Mouse (Mus musculus) heart, postnatal 0 days (tissue): Measurements from ENCODE around the gene 1190002N15Rik. TPM values are rescaled to one million over a fixed set of nuclear protein-coding genes. Genes with fewer than 3 reads are reported as not detected.
A peak's percentile ranks its signal among the peaks of the same experiment; 100 is the strongest.

Source experiments
- ATAC-seq: fragments of 200-750 bp; cut with Nextera tagmentation; 2 replicates; pipeline ENCODE4 v1.8.0; 2017; ENCODE audit warnings: low read depth, moderate number of reproducible peaks, moderate library complexity; ENCODE audit not compliant: insufficient read depth
- DNase-seq: peaks from one replicate; pipeline ENCODE4 v3.0.0-alpha.2; 2016; ENCODE audit warnings: low spot score
- H3K27ac ChIP-seq: fragments of 300-500 bp; sonication (generic); 2 replicates; pipeline ENCODE4 v1.5.1; 2014; ENCODE audit warnings: low read depth, mild to moderate bottlenecking
- H3K27me3 ChIP-seq: fragments of 300-500 bp; sonication (generic); 2 replicates; pipeline ENCODE4 v1.6.1; 2014; ENCODE audit warnings: low read length, mixed read lengths; ENCODE audit not compliant: control insufficient read depth, insufficient read depth
- H3K36me3 ChIP-seq: fragments of 300-500 bp; sonication (generic); replicated peaks from 2 replicates; pipeline ENCODE4 v1.6.1; 2014; ENCODE audit warnings: low read length, mixed read lengths; ENCODE audit not compliant: control insufficient read depth, insufficient read depth
- H3K4me1 ChIP-seq: fragments of 300-500 bp; sonication (generic); 2 replicates; pipeline ENCODE4 v1.6.1; 2014; ENCODE audit warnings: antibody characterized with exemption; ENCODE audit not compliant: control insufficient read depth, insufficient read depth
- H3K4me2 ChIP-seq: fragments of 300-500 bp; sonication (generic); 2 replicates; pipeline ENCODE4 v1.6.1; 2014; ENCODE audit warnings: low read depth, mild to moderate bottlenecking, low read length, moderate library complexity
- H3K4me3 ChIP-seq: fragments of 300-500 bp; sonication (generic); 2 replicates; pipeline ENCODE4 v1.5.1; 2014; ENCODE audit warnings: low read depth, low read length
- H3K9ac ChIP-seq: fragments of 300-500 bp; sonication (generic); replicated peaks from 2 replicates; pipeline ENCODE4 v1.6.1; 2014; ENCODE audit warnings: low read depth, low read length, mixed read lengths
- H3K9me3 ChIP-seq: fragments of 300-500 bp; sonication (generic); replicated peaks from 2 replicates; pipeline ENCODE4 v1.6.1; 2016; ENCODE audit warnings: low read length; ENCODE audit not compliant: control insufficient read depth
- CTCF ChIP-seq: IDR thresholded peaks from 2 replicates; pipeline ENCODE4 v1.5.1; 2016; ENCODE audit warnings: antibody characterized with exemption, control low read depth, low read depth
- EP300 ChIP-seq: IDR thresholded peaks from 2 replicates; pipeline ENCODE4 v1.6.1; 2016; ENCODE audit warnings: antibody characterized with exemption, low read depth
- WGBS: fragments of 180-500 bp; shearing (Covaris S2); extraction: QIAGEN DNeasy Blood & Tissue Kit; methylation state at CpG from one replicate; pipeline ENCODE4 v1.1.7; 2014; 5-methylcytosine and 5-hydroxymethylcytosine counted together
- polyA plus RNA-seq: library from polyadenylated mRNA; unstranded; fragments of >200 nt; fragmentation: Nextera tagmentation; extraction: Ambion mirVana; gene quantifications from 2 replicates; pipeline ENCODE4 v1.2.1, GENCODE M21; 2015
- total RNA-seq: library from RNA; depleted of rRNA; stranded (reverse); fragments of >200 nt; gene quantifications from 2 replicates; pipeline ENCODE4 v1.2.3, GENCODE M21; 2014; ENCODE audit warnings: low replicate concordance

Gene 1190002N15Rik
- total and polyA plus RNA-seq, 2 experiments from 2014 or later = 10.8 to 52.0 TPM

- Histone ChIP-seq H3K4me2 (no peak overlapping the region), H3K27me3 (no peaks in the 10 kb centered on the region), H3K27ac (no peak overlapping the region), H3K4me3 (no peak overlapping the region), H3K9me3 (no peaks in the 10 kb centered on the region), H3K36me3 (no peaks in the 10 kb centered on the region), H3K4me1 (peaks cover 56% of the 10 kb centered on the region), H3K9ac (no peak overlapping the region)
- TF ChIP-seq EP300 (no peak), CTCF (no peak)
- DNase-seq (no peak), ATAC-seq (no peak)
- WGBS = 25% methylated on average over 1 of the region's 1 CpGs
These were observed 8.6 kb downstream of the 1190002N15Rik start for GRCm38 (mm10) chr9:94529146-94529746.

GRCm38 (mm10) chr9:94526473-94526872, 11.4 kb downstream of the 1190002N15Rik start:
- H3K36me3 ChIP-seq = 0 out of 2 replicates have a peak, but pooled peaks cover 8% of the 10 kb centered on the region
- H3K27me3 ChIP-seq = no peaks in the 10 kb centered on the region
- TF ChIP-seq EP300 (no peak), CTCF (no peak)
- peaks cover 39% of the 10 kb centered on the region for H3K4me1 ChIP-seq
- H3K4me3 ChIP-seq = no peak overlapping the region
- 40% methylated on average over 7 of the region's 7 CpGs for WGBS
- DNase-seq (peak; percentile 58), ATAC-seq (no peak)
- H3K27ac ChIP-seq = peak overlapping the region; percentile 56
- no peak overlapping the region for H3K9ac ChIP-seq
- H3K4me2 ChIP-seq = peak overlapping the region; percentile 48; the same call in 1 of the 2 replicates
- H3K9me3 ChIP-seq = no peaks in the 10 kb centered on the region

GRCm38 (mm10) chr9:94512246-94512645, 25.6 kb downstream of the 1190002N15Rik start:
- no peak overlapping the region for H3K4me3 ChIP-seq
- WGBS = 89% methylated on average over 8 of the region's 8 CpGs
- TF ChIP-seq CTCF (no peak), EP300 (no peak)
- H3K4me1 ChIP-seq = peaks cover 3% of the 10 kb centered on the region; the same call in 1 of the 2 replicates
- H3K27me3 ChIP-seq = no peaks in the 10 kb centered on the region
- H3K9ac ChIP-seq = no peak overlapping the region
- H3K9me3 ChIP-seq = no peaks in the 10 kb centered on the region
- H3K27ac ChIP-seq = no peak overlapping the region
- DNase-seq = no peak
- no peak for ATAC-seq
- no peaks in the 10 kb centered on the region for H3K36me3 ChIP-seq
- H3K4me2 ChIP-seq = no peak overlapping the region

- Histone ChIP-seq H3K4me1 (peaks cover 8% of the 10 kb centered on the region), H3K9ac (no peak overlapping the region), H3K36me3 (no peaks in the 10 kb centered on the region), H3K4me3 (no peak overlapping the region), H3K27ac (peak overlapping the region; percentile 61), H3K4me2 (no peak overlapping the region; the same call in 1 of the 2 replicates), H3K9me3 (no peaks in the 10 kb centered on the region), H3K27me3 (no peaks in the 10 kb centered on the region)
- peak; percentile 44 for ATAC-seq
- TF ChIP-seq EP300 (no peak), CTCF (no peak)
- DNase-seq = no peak
These were observed 26.7 kb downstream of the 1190002N15Rik start for GRCm38 (mm10) chr9:94511139-94511538.

GRCm38 (mm10) chr9:94506980-94507379, 30.9 kb downstream of the 1190002N15Rik start:
- DNase-seq (no peak), ATAC-seq (peak; percentile 62; the same call in 1 of the 2 replicates)
- TF ChIP-seq CTCF = no peak
- no peak for TF ChIP-seq EP300
- Histone ChIP-seq H3K9ac (no peak overlapping the region), H3K27ac (no peak overlapping the region), H3K27me3 (no peaks in the 10 kb centered on the region), H3K4me3 (no peak overlapping the region), H3K4me1 (peaks cover 8% of the 10 kb centered on the region), H3K36me3 (no peaks in the 10 kb centered on the region), H3K4me2 (no peak overlapping the region), H3K9me3 (no peaks in the 10 kb centered on the region)
- WGBS = 33% methylated on average over 1 of the region's 1 CpGs

- H3K4me1 ChIP-seq = peaks cover 3% of the 10 kb centered on the region; the same call in 1 of the 2 replicates
- no peaks in the 10 kb centered on the region for H3K27me3 ChIP-seq
- H3K4me3 ChIP-seq = no peak overlapping the region
- 6% methylated on average over 9 of the region's 9 CpGs for WGBS
- peak; percentile 45 for DNase-seq
- no peaks in the 10 kb centered on the region for H3K9me3 ChIP-seq
- peak overlapping the region; percentile 38 for H3K4me2 ChIP-seq
- no peak overlapping the region for H3K27ac ChIP-seq
- TF ChIP-seq CTCF = no peak
- TF ChIP-seq EP300 = no peak
- H3K9ac ChIP-seq = no peak overlapping the region
- no peak; the same call in 1 of the 2 replicates for ATAC-seq
- no peaks in the 10 kb centered on the region for H3K36me3 ChIP-seq
These were observed 46.4 kb downstream of the 1190002N15Rik start for GRCm38 (mm10) chr9:94491467-94491866.
